Mouse (Mus musculus) embryo, embryonic 9.5 days (tissue): Measurements from ENCODE around the gene Uba2.
A peak's percentile ranks its signal among the peaks of the same experiment; 100 is the strongest.
"Not testable (repeated sequence)": the region's sequence is repeated elsewhere in the genome, so short reads cannot be mapped to it uniquely, and the experiment has no call there.

Source experiments
- DNase-seq: peaks from one replicate; pipeline ENCODE4 v3.0.0-alpha.2; 2017; ENCODE audit errors: extremely low spot score

Uba2 gene

DNA sequence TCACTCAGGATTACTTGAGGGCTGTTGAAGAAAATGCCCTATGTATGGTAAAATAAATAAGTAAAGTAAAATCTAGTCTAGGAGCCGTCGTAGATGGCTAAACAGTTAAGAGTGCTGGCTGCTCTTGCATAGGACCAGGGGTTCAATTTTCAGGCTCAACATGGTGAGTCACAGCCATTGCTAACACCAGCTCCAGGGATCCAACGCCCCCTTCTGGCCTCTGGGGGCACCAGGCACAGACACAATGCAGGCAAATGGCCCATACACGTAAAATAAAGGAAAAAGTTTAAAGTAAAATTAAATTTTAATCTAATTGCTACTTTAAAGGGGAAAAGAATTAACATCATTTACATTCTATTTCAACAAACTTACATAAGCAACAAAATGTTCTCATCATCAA, 2.5 kb downstream of the Uba2 start:
- peak; percentile 24 for DNase-seq

DNA sequence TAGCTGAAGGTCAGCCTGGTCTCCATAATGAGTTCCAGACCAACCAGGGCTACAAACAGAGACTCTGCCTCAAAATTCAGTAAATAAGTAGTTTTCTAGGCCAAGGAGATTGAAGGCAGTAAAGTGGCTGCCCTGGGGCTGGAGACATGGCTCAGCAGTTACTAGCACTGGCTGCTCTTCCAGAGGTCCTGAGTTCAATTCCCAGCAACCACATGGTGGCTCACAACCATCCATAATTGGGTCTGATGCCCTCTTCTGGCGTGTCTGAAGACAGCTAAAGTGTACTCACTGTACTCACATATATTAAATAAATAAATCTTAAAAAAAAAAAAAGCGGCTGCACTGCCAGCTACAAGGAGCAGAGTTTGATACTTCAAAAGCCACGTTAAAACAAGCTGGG, 3.4 kb downstream of the Uba2 start:
- no peak for DNase-seq

DNA sequence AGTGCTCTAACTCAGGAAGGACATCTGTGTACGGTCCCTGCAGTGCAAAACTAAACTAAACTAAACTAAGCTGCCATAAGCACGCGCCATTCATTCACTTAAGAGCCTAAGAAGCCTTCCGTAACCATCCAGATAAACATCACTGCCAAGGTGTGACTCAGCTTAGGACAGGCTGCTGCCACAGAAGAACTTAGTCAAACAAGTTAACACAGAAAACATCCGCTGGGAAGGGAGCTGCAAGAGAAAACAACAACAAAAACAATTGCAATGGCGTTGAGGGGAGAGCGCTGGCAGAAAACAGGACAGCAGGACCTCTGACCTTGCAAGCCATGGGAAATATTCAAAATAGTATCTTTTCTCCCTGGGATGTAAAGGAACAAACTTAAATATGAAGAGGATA, 4.7 kb downstream of the Uba2 start:
- no peak for DNase-seq

DNA sequence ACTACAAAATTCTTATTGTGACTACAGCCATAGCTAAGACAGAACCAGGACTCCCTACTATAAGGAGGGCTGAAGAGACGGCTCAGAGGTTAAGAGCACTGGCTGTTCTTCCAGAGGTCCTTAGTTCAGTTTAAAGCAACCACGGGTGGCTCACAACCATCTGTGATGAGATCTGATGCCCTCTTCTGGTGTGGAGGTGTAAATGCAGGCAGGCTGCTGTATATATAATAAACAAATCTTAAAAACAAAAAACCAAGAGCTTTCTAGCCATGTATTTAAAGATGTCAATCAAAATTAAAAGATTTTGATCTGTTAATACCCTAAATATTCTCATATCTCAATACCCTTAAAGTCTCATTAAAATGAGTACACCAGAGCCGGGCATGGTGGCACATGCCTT, 10.2 kb downstream of the Uba2 start:
- DNase-seq: no peak

DNA sequence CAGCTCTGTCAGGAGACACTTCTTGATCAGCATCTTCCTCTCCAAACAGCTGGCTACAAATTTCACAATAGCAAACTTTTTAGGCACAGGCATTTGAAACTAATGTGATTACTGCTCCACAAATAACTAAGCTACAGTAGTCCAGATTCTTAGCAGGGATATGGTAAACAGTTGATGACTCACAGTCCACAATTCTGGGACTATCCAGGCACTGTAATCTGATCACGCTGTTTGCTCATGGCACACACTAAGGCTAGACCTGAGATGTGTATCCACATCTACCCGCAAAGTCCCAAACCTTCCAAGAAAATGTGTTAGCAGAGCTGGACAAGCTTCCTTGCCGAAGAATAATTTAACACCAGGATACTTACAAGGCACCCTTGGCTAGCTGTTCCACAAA, 11.4 kb downstream of the Uba2 start:
- DNase-seq: no peak

DNA sequence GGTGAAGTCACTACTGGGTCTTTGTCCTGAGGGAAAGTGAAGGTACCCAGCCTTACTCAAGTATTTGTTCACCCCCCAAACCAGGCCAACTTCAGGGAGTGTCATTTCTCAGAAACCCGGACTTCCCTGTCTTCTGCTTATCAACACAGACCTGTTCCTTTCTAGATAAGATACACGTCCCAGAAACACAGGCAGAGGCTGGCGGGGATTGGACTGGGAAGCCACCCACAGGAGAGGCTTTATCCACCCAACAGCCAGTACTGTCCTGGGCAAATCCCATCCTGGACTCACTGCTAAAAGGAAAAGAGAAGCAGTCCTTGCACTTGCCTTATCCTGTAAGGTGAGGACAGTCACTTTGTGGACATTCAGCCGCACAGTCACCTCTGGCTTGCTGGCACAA, 22.2 kb downstream of the Uba2 start:
- no peak for DNase-seq

DNA sequence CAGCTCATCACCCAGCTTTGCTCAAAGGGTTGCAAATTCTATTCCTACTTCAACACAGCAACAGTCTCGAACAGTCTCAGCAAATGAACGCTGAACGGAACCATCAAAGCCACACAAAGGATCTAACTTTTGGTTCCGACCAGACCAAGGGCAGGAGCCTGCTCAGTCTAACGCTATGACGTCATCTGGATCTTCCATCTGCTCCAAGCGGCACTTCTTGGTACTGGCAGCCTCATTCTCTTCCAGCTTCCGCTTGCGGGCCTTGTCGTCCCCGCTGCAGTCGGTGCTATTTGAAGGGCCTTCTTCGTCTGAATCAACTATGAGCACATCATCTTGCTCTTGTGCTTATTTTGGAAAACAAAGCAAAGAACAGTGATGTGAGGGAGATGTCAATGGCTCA, 28.3 kb downstream of the Uba2 start:
- DNase-seq: no peak

DNA sequence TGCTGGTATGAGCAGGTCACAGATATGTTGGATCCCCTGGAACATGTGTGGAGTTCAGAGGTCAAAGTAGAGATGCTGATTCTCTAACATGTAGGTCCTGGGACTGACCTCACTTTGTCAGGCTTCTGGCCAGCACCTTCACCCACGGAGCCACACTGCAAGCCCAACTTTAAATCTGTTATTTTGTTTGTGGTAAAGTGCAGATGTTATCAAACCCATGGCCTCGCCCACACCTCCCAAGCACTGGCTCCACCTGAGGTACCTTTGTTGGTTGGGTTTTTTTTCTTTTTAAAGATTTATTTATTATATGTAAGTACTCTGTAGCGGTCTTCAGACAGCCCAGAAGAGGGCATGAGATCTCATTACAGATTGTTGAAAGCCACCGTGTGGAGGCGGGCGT, 29.9 kb downstream of the Uba2 start:
- DNase-seq: peak; percentile 3

DNA sequence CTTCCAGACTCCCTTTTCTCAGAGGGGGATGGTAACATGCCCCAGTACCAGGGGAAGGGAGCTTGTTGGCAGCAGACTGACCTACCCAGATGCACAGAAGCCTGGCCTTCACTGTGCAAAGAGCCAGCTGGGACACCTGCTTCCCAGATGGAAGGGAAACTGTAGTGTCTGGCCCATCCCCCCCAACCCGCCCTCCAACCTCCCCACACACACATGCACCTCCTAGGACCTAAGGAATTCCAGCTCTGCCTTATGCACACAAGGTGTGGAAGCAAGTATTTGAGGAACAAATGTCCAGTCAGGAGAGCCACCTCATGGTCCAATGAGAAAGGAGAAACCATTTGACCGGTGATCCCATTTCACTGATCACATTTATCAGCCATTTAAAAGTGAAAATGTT, 35.1 kb downstream of the Uba2 start:
- DNase-seq: peak; percentile 34

DNA sequence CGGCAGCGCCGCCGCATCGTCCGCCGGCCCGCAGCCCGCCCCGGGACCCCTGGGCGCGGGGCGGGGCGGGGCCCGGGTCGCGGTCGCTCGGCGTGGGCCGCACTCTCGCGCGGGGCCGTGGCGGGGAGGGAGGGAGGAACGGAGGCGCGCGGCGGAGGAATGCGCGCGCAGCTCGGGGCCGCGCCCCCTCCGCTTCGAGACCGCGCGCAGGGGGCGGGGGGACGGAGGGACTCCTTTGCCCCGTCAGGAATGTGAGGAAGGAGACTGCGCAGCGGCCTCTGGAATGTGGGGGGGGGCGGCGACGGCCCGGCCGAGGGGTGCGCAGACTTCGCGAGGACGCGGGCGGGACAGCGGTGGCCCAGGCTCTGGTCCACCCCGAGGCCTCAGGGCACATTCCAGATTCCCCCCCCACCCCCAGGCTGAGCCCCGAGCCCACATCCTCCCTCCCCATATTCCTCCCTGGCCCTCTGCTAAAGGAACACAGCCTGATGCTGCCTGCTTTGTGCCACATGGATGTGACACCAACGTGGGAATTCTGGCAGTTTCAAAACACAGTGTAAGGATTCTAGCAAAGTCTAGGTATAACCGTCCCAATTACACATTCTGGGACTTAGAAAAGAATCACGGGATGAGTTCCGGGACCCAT, 36.2 kb downstream of the Uba2 start, which contains the start of gene Wtip:
Gene Wtip (minus strand): TSS at position 152 of the 646 bp plus-strand sequence.
- peak; percentile 92 for DNase-seq

DNA sequence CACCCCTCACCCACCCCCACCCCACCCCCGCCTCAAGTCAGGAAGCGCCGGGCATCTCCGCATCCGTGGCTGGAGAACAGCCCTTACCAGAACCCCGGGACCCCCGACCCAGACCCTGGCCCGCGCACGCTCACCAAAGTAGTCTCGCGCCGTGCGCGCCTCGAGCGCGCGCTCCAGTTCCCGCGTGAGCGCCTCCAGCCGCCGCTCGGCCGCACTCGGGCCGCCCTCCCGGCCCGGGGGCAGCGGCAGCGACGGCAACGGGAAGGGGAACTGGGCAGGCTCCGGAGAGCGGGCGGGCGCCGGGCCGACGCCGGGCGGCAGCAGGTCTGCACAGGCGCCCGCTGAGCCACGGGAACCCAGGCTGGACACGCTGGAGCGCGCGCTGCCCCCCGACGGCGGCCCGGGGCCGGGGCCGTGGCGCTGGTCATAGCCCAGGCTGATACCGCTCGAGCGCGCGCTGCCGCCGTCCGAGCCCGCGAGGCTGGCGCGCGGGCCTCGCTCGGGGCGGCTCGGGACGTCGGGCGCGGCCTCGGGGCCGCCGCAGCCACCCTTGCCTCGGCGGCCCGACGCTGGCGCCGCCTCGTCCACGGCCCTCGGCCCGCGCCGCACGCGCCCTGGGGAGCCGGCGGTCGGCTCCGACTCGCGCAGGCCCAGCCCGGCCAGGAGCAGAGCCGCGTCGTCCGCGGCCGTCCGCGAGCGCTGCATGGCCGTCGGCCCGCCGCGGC, 36.9 kb downstream of the Uba2 start:
- DNase-seq: peak; percentile 67

DNA sequence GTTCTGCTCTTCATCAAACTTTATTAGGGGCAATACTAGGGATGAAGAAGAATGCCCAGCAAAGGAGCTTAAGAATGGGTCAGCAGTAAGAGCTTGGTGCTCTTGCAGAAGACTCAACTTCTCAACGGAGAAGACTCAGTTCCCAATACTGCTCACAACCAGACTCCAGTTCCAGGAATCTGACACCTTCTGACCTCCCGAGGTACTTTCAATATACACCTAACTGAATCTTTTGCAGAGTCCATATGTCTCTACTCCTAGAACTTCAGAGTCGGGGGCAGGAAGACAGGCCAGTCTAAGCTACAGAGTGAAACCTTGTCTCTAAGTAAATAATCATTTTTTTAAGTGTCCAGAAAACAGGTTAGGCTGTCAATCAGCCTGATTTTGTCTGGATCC, 37.4 kb downstream of the Uba2 start:
- DNase-seq: no peak

DNA sequence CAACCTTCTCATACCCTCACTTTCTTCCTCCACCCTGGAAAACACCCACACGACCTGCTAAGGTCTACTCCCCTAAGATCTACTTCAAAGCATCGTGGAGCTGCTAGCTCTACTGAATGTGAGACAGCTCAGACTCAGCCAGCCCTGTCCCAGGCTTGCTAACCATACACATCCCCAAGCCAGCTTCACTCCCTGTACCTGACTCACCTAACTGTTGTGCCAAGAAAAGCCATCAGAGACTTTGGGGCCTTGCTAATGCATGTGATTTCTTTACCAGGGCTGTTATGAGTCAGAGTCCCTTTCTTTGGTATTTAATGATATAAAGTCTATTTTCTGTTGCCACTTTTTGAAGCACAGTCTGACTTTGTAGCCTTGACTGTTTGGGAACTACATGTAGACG, 38.3 kb downstream of the Uba2 start:
- DNase-seq: no peak

DNA sequence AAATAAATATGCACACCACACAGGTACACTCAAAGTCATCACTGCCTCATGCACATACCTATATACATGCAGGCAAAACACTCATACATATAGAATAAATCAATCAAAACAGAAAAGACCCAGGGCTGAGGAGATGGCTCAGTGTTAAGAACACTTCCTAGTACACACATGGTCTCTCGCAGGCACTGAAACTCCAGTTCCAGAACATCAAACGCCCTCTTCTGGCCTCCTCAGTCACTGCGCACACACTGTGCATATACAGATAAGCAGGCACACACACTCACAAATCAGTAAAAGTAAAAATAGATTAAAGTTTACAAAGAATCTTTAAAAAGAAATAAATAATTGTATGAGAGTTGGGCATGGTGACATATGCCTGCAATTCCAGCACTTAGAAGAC, 43.1 kb downstream of the Uba2 start:
- no peak for DNase-seq

DNA sequence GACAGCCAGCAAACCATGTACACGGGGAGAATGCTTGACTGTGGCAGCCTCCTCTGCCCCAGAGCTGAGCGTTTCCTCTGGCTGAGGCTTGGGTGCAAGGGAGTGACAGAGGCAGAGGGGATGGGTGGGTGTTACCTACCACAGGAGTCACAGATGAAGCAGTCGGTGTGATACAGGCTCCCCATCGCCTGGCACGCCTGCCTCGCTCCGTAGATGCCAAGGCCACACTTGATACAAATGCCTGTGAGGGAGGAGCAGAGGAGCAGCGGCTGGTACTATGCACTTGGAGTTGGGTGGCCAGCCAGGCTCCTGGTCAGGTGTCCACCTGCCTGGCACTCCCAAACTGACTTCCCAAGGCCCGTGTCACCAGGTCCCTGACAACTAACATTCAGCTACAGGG, 44.1 kb downstream of the Uba2 start:
- no peak for DNase-seq

DNA sequence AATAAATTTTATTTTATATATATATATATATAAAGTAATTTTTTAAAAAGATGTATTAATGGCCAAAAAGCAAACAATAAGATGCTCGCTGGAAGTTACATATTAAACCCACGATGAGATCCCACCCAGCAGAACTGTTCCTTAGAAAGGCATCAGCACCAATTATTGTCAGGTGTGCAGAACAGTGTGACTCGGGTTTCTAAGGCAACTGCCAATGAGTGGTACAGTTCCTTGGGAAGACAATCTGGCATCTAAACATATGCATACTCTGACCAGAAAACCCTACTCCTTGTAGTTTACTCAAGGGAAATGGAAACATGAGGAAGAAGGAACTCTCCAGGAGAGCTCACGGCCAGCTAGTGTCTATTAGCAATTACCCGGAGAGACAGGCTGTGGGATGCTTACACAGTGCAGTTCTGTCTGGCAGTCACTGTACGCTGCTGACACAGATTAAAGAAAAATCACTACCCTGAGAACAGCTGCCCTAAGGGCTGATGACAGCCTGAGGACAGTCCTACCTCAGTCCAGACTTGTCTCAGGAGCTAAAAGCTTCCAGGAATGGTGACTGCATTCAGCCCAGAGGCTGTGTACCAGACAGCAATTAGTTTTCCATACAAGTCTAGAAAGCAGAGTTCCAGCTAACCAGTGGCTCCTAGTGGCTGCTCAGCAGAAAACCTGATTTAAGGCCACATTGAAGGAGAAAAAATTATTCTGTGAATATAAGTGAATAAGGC, 46.2 kb downstream of the Uba2 start:
- no peak for DNase-seq

DNA sequence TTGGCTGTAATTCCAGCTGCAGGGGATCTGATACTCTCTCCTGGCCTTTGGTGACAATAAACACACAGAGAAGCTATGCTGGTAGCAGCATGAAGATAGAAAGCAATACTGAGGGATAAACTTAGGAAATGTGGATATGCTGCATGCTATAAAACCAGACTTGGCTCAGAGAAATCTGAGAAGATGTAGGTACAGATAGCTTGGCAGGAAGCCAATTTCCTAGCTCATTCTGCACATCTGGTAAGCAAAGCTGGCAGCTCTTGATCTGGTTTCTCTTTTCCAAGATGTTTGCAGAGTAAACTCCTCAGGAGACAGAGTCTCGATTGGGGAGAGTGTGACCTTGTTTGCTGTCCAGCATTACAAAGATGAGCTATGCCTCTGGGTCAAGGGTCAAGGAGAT, 48.8 kb downstream of the Uba2 start:
- not testable (repeated sequence) for DNase-seq

DNA sequence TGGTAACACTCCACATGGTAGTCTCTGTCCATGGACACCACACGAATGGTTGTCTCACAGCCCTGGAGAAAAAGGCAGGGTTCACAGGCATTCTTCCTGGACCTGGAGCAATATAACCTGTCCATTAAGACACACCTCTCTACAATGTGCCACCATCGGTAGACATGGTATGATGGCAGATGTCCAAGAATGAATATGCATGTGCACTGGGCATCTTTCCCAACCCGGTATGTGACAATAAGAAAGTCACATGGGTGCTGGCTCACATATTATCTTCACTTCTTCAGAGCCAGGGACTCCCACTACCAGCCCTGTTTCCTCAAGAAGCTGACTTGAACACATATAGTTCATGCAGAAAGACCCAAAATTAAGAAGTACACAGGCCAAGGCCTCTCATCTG, 52.8 kb downstream of the Uba2 start:
- DNase-seq: no peak

DNA sequence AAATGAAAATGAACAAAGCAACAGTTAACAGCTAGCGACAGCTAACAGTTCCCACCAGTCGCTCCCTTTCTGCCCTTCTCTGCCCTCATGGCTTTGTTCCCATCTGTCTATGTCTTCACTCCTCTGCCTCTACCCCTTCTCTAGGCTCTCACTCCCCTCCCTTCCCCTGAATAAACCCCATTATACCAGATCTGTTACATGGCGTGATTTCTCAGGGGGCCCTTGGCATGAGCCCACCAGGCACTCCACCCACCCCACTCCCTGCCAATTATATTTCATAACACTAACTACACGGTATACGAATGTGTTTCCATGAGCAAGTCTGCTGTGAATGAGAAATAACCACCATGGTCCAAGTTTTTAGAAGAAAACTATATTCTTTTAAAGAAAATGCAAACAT, 60.2 kb downstream of the Uba2 start:
- no peak for DNase-seq

DNA sequence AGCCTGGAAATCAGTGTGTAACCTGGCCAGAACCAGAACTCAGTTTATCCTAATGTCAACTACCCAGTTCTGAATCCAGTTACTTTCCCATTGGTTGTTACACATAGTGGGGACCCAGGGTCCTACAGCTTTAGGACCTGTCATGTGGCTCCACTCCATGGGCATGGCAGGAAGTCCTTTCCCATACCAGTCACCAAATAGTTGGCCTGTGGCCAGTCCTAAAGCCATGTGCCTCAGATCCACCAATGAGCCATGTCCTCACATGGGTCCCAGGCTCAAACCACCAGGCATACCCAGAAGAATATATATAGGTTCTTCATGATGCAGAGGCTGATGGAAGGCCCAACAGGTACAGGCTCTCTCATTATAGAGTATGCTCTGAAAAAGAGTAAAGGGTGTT, 68.1 kb downstream of the Uba2 start:
- no peak for DNase-seq

DNA sequence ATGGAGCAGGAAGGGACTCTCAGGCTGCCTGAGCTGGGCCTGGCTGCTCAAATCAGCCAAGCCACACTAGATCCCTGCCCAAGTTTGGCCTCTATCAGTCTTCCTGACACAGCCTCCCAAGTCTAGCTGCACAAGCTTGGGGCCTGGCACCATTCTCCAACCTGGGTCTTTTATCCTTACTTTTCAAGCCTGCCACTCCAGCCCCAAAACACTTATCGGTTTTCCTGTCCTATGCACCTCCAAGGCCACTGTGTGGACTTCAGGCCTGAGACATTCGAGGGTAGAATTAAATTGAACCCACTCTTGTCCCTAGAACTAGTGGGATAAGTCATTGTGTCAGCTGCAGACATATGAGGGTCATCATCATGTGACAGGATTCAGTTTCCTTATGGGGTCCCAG, 69.4 kb downstream of the Uba2 start:
- DNase-seq: no peak

DNA sequence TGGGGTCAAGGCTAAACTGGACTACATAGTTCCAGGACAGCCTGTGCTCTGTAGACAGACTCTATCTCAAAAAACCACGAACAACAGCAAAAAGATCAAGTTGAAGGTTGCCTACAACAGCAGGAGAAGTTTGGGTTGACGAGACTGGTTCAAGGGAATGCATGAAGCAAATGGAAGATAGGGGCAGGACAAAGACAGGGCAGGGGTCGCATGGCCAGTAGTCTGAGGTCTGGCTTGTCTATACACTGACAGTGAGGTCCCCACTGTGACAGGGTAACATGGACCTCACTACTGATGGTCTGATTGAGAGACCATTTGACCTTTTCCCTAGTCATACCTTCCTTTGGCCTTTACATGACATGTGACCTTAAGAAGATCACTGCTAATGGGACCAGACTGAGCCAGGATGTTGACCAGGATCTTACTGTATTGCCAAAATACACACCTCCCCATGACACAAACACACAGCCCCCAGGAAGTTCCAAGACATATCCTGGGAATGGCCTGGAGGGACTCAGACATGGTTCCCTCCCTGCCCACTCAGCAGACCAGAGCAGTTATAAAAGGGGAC, 74.4 kb downstream of the Uba2 start, which contains the start of gene Scgb1b30:
Gene Scgb1b30 (plus strand): TSS at position 521 of the 571 bp plus-strand sequence.
- no peak for DNase-seq
